Mouse (Mus musculus) C2C12 (cell line): ENCODE data around the gene Lap3. TPM values are rescaled to one million over a fixed set of nuclear protein-coding genes. Genes with fewer than 3 reads are reported as not detected.
A peak's percentile ranks its signal among the peaks of the same experiment; 100 is the strongest.

ENCODE experiments used
- H3K27me3 ChIP-seq: one replicate; pipeline ENCODE4 v1.6.1; 2011; ENCODE audit not compliant: control insufficient read depth, insufficient read depth, insufficient read length
- H3K36me3 ChIP-seq: one replicate; pipeline ENCODE4 v1.6.1; 2011; ENCODE audit not compliant: control insufficient read depth, insufficient read depth
- H3K4me3 ChIP-seq: one replicate; pipeline ENCODE4 v1.5.1; 2011; ENCODE audit warnings: mild to moderate bottlenecking, control low read depth; ENCODE audit not compliant: poor library complexity, insufficient read depth, severe bottlenecking
- H3K79me2 ChIP-seq: one replicate; pipeline ENCODE4 v1.6.1; 2011; ENCODE audit not compliant: control insufficient read depth, insufficient read depth
- H3K79me3 ChIP-seq: one replicate; pipeline ENCODE4 v1.6.1; 2011; ENCODE audit warnings: low read depth, control low read depth
- H3ac ChIP-seq: one replicate; pipeline ENCODE3; 2011; ENCODE audit warnings: low read depth; ENCODE audit not compliant: control insufficient read depth, insufficient read length
- CEBPB ChIP-seq: IDR thresholded peaks from one replicate; pipeline ENCODE4 v1.6.1; 2011; ENCODE audit warnings: low read depth, mild to moderate bottlenecking, control low read depth, moderate library complexity
- CTCF ChIP-seq: IDR thresholded peaks from one replicate; pipeline ENCODE4 v1.5.1; 2011; ENCODE audit not compliant: control insufficient read depth, insufficient read depth, insufficient read length
- FOSL1 ChIP-seq: IDR thresholded peaks from one replicate; pipeline ENCODE4 v1.8.0; 2011; ENCODE audit warnings: mild to moderate bottlenecking, low read length; ENCODE audit not compliant: poor library complexity, insufficient read depth, severe bottlenecking
- MAX ChIP-seq: IDR thresholded peaks from one replicate; pipeline ENCODE4 v1.6.1; 2011; ENCODE audit warnings: mild to moderate bottlenecking, control low read depth
- MYOD1 ChIP-seq: IDR thresholded peaks from one replicate; pipeline ENCODE4 v1.6.1; 2011; ENCODE audit warnings: low read depth; ENCODE audit not compliant: control insufficient read depth, insufficient read length
- MYOG ChIP-seq: IDR thresholded peaks from one replicate; pipeline ENCODE4 v1.6.1; 2011; ENCODE audit not compliant: control insufficient read depth, insufficient read length; ENCODE audit errors: extremely low read depth
- USF1 ChIP-seq: IDR thresholded peaks from one replicate; pipeline ENCODE4 v1.6.1; 2011; ENCODE audit warnings: low read depth, mild to moderate bottlenecking, control low read depth, moderate library complexity
- polyA plus RNA-seq: library from polyadenylated mRNA; unstranded; fragments of >200 nt; fragmentation: generic; extraction: Trizol; gene quantifications from one replicate; pipeline ENCODE4 v1.2.1, GENCODE M21; 2012; ENCODE audit warnings: missing spikeins

Gene Lap3
- polyA plus RNA-seq, 1 experiment, result 87.7 TPM

- no peaks in the 10 kb centered on the region for H3K79me3 ChIP-seq
- H3K27me3 ChIP-seq, result peaks cover 3% of the 10 kb centered on the region
- no peak within 1 kb of the TSS for H3K4me3 ChIP-seq
- H3K36me3 ChIP-seq, result no peaks in the 10 kb centered on the region
- no peak for TF ChIP-seq MAX
- no peak for TF ChIP-seq MYOD1
- no peak for TF ChIP-seq FOSL1
- no peak for TF ChIP-seq MYOG
- TF ChIP-seq USF1, result no peak
- TF ChIP-seq CEBPB, result no peak
- no peak for TF ChIP-seq CTCF
- H3K79me2 ChIP-seq, result no peaks in the 10 kb centered on the region
- H3ac ChIP-seq, result no peak within 1 kb of the TSS
Measured at GRCm38 (mm10) chr5:45453451-45453850, 39.7 kb upstream of the Lap3 start, which contains the start of gene Clrn2. Clrn2 (plus strand) TSS chr5:45453751.

GRCm38 (mm10) chr5:45454456-45454855 lies 38.7 kb upstream of the Lap3 start:
- no peaks in the 10 kb centered on the region for H3K36me3 ChIP-seq
- H3K79me2 ChIP-seq, result no peaks in the 10 kb centered on the region
- no peak overlapping the region for H3ac ChIP-seq
- no peak for TF ChIP-seq FOSL1
- TF ChIP-seq CEBPB, result no peak
- no peak for TF ChIP-seq MAX
- TF ChIP-seq MYOD1, result no peak
- no peak for TF ChIP-seq USF1
- no peak for TF ChIP-seq MYOG
- no peak for TF ChIP-seq CTCF
- no peak overlapping the region for H3K4me3 ChIP-seq
- peaks cover 3% of the 10 kb centered on the region for H3K27me3 ChIP-seq
- no peaks in the 10 kb centered on the region for H3K79me3 ChIP-seq

GRCm38 (mm10) chr5:45472880-45473450 lies 20.2 kb upstream of the Lap3 start:
- H3K79me2 ChIP-seq, result no peaks in the 10 kb centered on the region
- TF ChIP-seq CTCF, result no peak
- TF ChIP-seq MYOD1, result peak; percentile 45
- TF ChIP-seq MYOG, result no peak
- TF ChIP-seq FOSL1, result no peak
- no peak for TF ChIP-seq MAX
- peak; percentile 60 for TF ChIP-seq CEBPB
- no peak for TF ChIP-seq USF1
- H3K27me3 ChIP-seq, result no peaks in the 10 kb centered on the region
- no peaks in the 10 kb centered on the region for H3K36me3 ChIP-seq
- H3K79me3 ChIP-seq, result no peaks in the 10 kb centered on the region
- no peak overlapping the region for H3K4me3 ChIP-seq
- no peak overlapping the region for H3ac ChIP-seq

- no peak for TF ChIP-seq MAX
- no peak for TF ChIP-seq MYOD1
- no peak for TF ChIP-seq CEBPB
- no peak for TF ChIP-seq MYOG
- no peak for TF ChIP-seq USF1
- TF ChIP-seq FOSL1, result no peak
- no peak for TF ChIP-seq CTCF
- H3ac ChIP-seq, result no peak overlapping the region
- no peak overlapping the region for H3K4me3 ChIP-seq
- no peaks in the 10 kb centered on the region for H3K27me3 ChIP-seq
- no peaks in the 10 kb centered on the region for H3K36me3 ChIP-seq
- H3K79me3 ChIP-seq, result no peaks in the 10 kb centered on the region
- H3K79me2 ChIP-seq, result no peaks in the 10 kb centered on the region
Measured at GRCm38 (mm10) chr5:45473521-45473920, 19.7 kb upstream of the Lap3 start.

GRCm38 (mm10) chr5:45474215-45474614 lies 19.0 kb upstream of the Lap3 start:
- no peaks in the 10 kb centered on the region for H3K36me3 ChIP-seq
- no peak overlapping the region for H3K4me3 ChIP-seq
- no peaks in the 10 kb centered on the region for H3K27me3 ChIP-seq
- no peak overlapping the region for H3ac ChIP-seq
- no peaks in the 10 kb centered on the region for H3K79me3 ChIP-seq
- TF ChIP-seq MAX (no peak), MYOG (no peak), MYOD1 (no peak), USF1 (no peak), CTCF (no peak), FOSL1 (no peak), CEBPB (no peak)
- H3K79me2 ChIP-seq, result no peaks in the 10 kb centered on the region

- Histone ChIP-seq H3K4me3 (no peak overlapping the region), H3K36me3 (no peaks in the 10 kb centered on the region), H3K79me2 (no peaks in the 10 kb centered on the region), H3ac (no peak overlapping the region), H3K79me3 (no peaks in the 10 kb centered on the region), H3K27me3 (no peaks in the 10 kb centered on the region)
- TF ChIP-seq MYOD1 (no peak), FOSL1 (no peak), MYOG (no peak), MAX (no peak), CTCF (no peak), USF1 (no peak), CEBPB (no peak)
Measured at GRCm38 (mm10) chr5:45474758-45475157, 18.4 kb upstream of the Lap3 start.
